Mouse (Mus musculus) frontal cortex, postnatal 36 days (tissue): ENCODE measurements around the gene Mbd5.

Experiments used
- DNase-seq, 2 experiments: peaks; one replicate each; pipeline ENCODE4 v3.0.0; 2022; ENCODE audit warnings: low spot score in 2 of 2

Gene Mbd5

GRCm38 (mm10) chr2:49344287-49344686 lies 395.0 kb downstream of the Mbd5 start:
- DNase-seq = no peak

DNA sequence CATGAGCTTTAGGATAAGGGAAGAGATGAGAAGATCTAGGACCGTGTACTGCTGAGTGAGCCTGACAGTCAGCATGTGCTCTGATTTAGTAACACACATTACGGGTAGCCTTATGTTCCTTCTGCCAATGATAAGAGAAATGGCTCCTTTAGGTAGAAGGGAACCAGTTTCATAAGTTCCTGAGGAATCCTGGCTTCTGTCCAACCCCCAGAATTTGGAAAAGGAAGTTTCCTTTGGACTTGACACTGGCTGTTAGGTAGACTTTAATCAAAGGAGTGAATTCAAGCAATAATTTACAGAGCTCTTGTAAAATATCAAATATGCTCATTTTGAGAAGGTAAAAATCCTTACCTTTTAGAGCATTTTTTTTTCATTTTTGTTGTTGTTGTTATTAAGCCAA lies 396.5 kb downstream of the Mbd5 start:
- no peak for DNase-seq

DNA sequence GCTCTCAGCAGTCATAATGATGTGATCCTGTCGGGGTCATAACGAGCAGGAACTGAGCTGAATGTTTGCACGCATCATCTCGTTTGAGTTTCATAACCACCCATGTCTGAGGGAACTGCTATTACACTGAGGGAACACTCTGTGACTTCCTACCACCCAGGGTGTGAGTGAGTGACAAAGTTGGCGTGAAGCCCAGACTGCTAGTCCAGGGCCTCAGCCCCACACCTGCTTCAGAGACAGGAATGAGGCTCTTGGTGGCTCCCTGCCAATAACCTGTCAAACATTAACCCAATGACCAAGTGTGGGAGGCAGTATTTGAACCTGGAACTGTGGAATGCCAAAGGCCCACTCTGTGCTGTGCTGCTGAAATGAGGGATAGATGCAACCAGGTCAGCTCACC lies 400.5 kb downstream of the Mbd5 start:
- no peak for DNase-seq

DNA sequence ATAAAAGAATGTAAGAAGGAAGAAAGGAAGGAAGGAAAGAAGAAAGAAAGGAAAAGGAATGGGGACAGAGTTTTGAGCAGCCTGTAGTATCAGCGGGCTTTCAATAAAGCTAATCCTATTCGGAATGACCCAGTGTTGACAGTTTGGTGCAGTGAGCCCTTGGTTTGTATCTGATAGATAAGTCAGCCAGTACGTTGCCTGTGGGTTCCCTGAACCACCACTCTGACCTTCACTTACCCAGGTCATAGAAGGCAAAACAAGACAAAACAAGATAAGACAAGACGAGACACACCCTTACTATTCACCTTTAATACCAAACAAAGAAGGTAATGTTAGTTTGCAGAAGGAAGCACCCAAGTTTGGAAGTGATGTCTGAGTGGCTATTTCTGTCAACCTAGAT lies 401.5 kb downstream of the Mbd5 start:
- no peak for DNase-seq

DNA sequence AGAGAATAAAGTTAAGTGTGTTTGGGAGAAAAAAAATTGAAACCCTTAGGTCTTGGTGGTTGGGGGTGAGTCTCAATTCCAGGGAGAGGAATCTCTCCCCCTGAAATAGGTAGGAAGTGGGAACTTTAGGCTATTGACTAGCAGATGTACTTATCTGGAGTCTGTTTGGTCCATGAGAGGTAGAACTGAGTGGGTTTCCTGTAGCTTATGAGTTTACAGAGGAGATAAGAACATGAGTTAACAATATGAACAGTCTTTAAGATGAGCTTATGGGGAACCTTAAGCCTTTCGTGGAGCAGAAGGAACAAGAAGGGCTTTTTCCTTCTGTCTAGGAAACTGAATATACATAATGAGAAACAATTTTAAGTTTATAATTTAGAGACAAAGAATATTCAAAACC lies 404.8 kb downstream of the Mbd5 start:
- no peak for DNase-seq

- no peak for DNase-seq
Measured at GRCm38 (mm10) chr2:49355867-49356266, 406.6 kb downstream of the Mbd5 start.

DNA sequence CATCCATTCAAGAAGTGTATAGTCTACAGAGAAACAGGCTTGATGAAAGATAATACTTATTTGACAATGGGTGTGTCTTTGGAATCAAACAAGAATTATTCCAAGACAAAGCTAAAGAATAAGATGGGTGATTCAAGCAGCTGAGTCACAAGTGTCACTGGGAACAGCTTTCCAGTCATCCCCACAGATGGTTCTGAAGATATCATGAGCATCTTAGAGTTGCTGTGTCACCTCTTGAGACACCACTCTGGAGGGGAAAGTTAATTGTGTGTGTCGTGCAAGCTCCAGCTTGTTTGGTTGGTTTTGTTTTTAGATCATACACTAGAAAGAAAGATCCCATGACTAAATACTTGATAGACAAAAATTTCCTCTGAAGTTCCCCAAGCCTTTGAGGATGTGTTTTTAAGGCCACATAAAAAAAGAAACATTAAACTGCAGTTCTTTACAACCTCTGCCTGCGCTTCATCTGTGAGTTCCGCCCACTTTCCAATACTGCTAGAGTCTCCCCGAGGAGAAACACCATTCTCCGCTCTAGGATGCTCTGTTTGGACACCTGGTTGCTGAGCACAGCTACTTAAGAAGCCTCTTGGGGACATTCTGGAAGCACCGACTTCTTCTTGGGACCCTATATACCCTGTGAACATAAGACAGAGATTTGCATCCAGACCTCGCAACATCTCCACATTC lies 409.0 kb downstream of the Mbd5 start:
- peak; percentile 15 to 57 for DNase-seq

GRCm38 (mm10) chr2:49358839-49359520 lies 409.7 kb downstream of the Mbd5 start:
- peak; percentile 12 to 19 for DNase-seq

GRCm38 (mm10) chr2:49359706-49360105 lies 410.4 kb downstream of the Mbd5 start:
- DNase-seq = no peak

- DNase-seq = no peak
Measured at GRCm38 (mm10) chr2:49364546-49364945, 415.2 kb downstream of the Mbd5 start.

GRCm38 (mm10) chr2:49366878-49367545 lies 417.7 kb downstream of the Mbd5 start:
- no peak for DNase-seq

DNA sequence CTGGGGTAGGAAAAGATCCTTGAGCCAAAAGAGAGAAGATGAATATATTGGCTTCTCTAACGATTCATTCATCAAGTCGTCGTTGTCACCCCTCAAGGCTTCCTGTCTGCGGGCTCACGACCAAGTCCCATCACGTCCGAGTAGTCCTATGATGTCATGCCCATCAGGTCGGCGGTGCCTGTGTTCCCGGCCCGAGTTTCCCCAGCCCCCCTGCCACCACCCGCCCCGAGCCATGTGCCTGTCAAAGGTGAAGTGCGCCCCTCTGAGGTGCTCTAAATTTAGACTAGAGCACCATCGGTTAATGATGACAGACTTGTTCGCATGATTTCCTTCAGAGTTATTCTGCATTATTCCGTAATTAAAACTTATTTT lies 418.2 kb downstream of the Mbd5 start:
- no peak for DNase-seq

GRCm38 (mm10) chr2:49371632-49372031 lies 422.3 kb downstream of the Mbd5 start:
- DNase-seq = no peak

GRCm38 (mm10) chr2:49372586-49372985 lies 423.3 kb downstream of the Mbd5 start:
- no peak for DNase-seq
